Mouse (Mus musculus): Measurements from ENCODE around the gene Gm10961.

Gm10961 gene

GRCm38 (mm10) chr3:107656888-107657287 is 25.8 kb downstream of the Gm10961 start:
- DNase-seq (ENCODE audit: low read depth, low spot score) = no peak

- no peak for DNase-seq (ENCODE audit: low read depth, low spot score)
Observed at GRCm38 (mm10) chr3:107659000-107659399, 27.9 kb downstream of the Gm10961 start.

- no peak for DNase-seq (ENCODE audit: low read depth, low spot score)
Observed at GRCm38 (mm10) chr3:107664641-107665040, 33.5 kb downstream of the Gm10961 start.

GRCm38 (mm10) chr3:107667426-107667825 is 36.3 kb downstream of the Gm10961 start:
- DNase-seq (ENCODE audit: low read depth, low spot score) = no peak

- no peak for DNase-seq (ENCODE audit: low read depth, low spot score)
Observed at GRCm38 (mm10) chr3:107668786-107669185, 37.7 kb downstream of the Gm10961 start.

GRCm38 (mm10) chr3:107670500-107670899 is 39.4 kb downstream of the Gm10961 start:
- DNase-seq (ENCODE audit: low read depth, low spot score) = no peak

- DNase-seq (ENCODE audit: low read depth, low spot score) = no peak
Observed at GRCm38 (mm10) chr3:107671509-107671908, 40.4 kb downstream of the Gm10961 start.

GRCm38 (mm10) chr3:107680790-107681576 is 49.9 kb downstream of the Gm10961 start:
- DNase-seq (ENCODE audit: low read depth, low spot score) = no peak
